Mouse (Mus musculus) splenic B cell, adult 2 months (primary cell): ENCODE data around the gene Ranbp9.

Experiments used
- DNase-seq: peaks from one replicate; pipeline ENCODE4 v3.0.0-alpha.2; 2011; ENCODE audit warnings: low read depth, low spot score
- H3K27me3 ChIP-seq: 2 replicates; pipeline ENCODE4 v1.6.1; 2012; ENCODE audit warnings: mild to moderate bottlenecking, low read length, moderate library complexity, mixed read lengths; ENCODE audit not compliant: control insufficient read depth, poor library complexity, insufficient read depth, severe bottlenecking
- H3K36me3 ChIP-seq: 2 replicates; pipeline ENCODE4 v1.6.1; 2012; ENCODE audit warnings: mild to moderate bottlenecking, low read length, moderate library complexity, mixed read lengths; ENCODE audit not compliant: control insufficient read depth, poor library complexity, insufficient read depth, severe bottlenecking

The Ranbp9 gene

DNA sequence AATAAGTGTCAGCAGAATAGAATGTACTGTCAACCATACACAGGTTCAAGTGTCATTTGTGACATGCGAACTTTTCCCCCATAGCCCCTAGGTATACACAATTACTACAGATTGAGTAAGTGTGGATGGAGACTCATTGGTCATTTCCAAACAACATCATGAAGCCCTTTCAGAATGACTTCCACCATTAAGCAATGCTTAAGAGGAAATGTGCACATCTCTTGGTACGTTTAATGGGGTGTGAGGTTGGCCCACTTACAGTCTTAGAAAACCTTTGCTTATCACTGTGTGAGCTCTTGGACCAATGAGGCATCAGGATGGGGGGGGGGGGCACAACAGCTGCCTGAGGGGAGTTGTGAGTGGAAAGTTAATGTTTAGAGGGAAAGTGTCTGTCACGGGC lies 24.7 kb upstream of the Ranbp9 start:
- DNase-seq: no peak
- no peaks in the 10 kb centered on the region for H3K27me3 ChIP-seq
- H3K36me3 ChIP-seq: no peaks in the 10 kb centered on the region

DNA sequence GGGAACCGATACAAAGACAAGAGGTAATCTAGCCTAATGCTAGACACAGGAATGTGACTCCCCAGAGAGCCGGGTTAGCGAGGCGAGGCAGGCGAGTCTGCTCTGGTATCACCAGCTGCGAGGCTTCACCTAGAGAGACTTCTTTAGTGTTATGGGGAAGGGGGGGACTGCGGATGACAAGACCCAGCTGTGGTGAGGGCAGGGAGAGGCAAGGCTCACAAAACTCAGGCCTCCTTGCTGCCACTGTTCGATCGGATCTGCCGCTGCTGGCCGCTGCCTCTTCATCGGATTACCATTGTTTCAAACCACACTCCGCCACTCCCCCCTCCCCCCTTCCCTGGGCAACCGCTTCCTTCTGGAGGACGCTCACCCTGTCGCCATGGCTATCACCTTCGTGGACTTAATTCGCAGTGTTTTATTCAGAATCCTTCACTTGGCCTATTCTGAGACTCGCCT lies 22.3 kb upstream of the Ranbp9 start:
- no peaks in the 10 kb centered on the region for H3K36me3 ChIP-seq
- peak; percentile 61 for DNase-seq
- no peaks in the 10 kb centered on the region for H3K27me3 ChIP-seq

GRCm38 (mm10) chr13:43501601-43502000 lies 20.5 kb upstream of the Ranbp9 start:
- no peak for DNase-seq
- H3K36me3 ChIP-seq: no peaks in the 10 kb centered on the region
- no peaks in the 10 kb centered on the region for H3K27me3 ChIP-seq

DNA sequence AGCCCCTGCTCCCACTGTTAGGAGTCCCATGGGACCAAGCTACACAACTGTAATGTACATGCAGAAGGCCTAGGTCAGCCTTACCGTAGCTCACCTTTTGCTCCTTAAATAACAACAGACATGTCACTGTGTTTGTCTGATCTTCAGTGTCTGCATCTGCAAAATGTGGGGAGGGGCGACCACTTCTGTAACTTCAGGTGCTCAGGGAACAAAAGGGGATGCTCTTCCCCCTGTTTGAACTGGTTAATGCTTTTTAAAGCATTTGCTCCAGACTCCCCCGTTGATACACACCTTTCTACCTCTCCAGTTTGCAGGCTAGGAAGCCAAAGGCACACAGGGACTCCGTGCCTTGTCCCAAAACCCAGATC lies 19.4 kb upstream of the Ranbp9 start:
- DNase-seq: no peak
- Histone ChIP-seq H3K36me3 (no peaks in the 10 kb centered on the region), H3K27me3 (no peaks in the 10 kb centered on the region)

- peak; percentile 22 for DNase-seq
- Histone ChIP-seq H3K27me3 (no peaks in the 10 kb centered on the region), H3K36me3 (no peaks in the 10 kb centered on the region)
These were observed 18.8 kb upstream of the Ranbp9 start for GRCm38 (mm10) chr13:43499731-43500482.

- DNase-seq: peak; percentile 25
- Histone ChIP-seq H3K36me3 (no peaks in the 10 kb centered on the region), H3K27me3 (no peaks in the 10 kb centered on the region)
These were observed 17.8 kb upstream of the Ranbp9 start for GRCm38 (mm10) chr13:43498849-43499248.

- Histone ChIP-seq H3K36me3 (no peaks in the 10 kb centered on the region), H3K27me3 (no peaks in the 10 kb centered on the region)
- no peak for DNase-seq
These were observed 16.7 kb upstream of the Ranbp9 start for GRCm38 (mm10) chr13:43497769-43498168.

- DNase-seq: no peak
- Histone ChIP-seq H3K36me3 (no peaks in the 10 kb centered on the region), H3K27me3 (no peaks in the 10 kb centered on the region)
These were observed 15.6 kb upstream of the Ranbp9 start for GRCm38 (mm10) chr13:43496660-43497059.

- Histone ChIP-seq H3K27me3 (no peaks in the 10 kb centered on the region), H3K36me3 (no peaks in the 10 kb centered on the region)
- DNase-seq: no peak
These were observed 14.6 kb upstream of the Ranbp9 start for GRCm38 (mm10) chr13:43495645-43496044.

DNA sequence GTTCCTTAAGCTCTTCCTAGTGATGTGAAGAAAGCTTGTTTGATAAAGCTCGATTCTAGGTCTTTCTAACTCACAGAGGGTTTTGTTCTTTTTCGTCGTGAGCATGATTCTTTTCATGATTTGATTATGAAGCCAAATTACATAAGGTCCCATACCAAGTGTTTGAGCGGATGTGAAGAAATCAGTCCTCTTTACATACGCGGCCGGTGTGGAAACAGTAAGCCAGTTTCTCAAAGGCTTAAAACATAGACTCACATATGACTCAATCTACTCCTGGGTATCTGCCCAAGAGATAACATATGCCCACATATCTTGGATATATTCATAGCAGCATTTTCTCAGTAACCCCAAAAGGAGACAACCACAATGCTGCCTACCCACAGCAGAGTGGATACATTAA lies 12.6 kb upstream of the Ranbp9 start:
- Histone ChIP-seq H3K27me3 (no peaks in the 10 kb centered on the region), H3K36me3 (no peaks in the 10 kb centered on the region)
- DNase-seq: no peak

DNA sequence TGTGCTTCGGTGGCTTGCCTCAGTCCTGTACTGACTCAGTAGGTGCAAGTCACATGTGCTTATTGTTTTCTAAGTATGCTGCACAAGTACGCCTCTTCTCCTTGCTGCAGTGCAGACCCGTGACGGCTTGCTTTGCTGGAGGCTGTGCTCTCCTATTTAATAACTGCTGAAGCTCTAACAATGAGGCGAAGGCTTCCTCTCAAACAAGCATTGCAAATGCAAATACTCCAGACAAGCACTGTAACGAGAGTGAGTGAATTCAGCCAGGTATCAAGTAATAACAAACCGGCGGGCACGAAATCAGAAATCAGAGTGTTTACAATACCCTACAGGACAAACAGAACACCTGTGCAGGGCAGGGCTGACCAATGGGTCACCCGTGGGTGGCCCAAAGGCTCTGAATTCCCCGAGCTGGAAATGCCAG lies 12.0 kb upstream of the Ranbp9 start:
- H3K36me3 ChIP-seq: no peaks in the 10 kb centered on the region
- no peak for DNase-seq
- no peaks in the 10 kb centered on the region for H3K27me3 ChIP-seq

GRCm38 (mm10) chr13:43486501-43487213 lies 5.6 kb upstream of the Ranbp9 start:
- no peak for DNase-seq
- Histone ChIP-seq H3K27me3 (no peaks in the 10 kb centered on the region), H3K36me3 (no peaks in the 10 kb centered on the region)

GRCm38 (mm10) chr13:43485278-43485976 lies 4.3 kb upstream of the Ranbp9 start:
- Histone ChIP-seq H3K27me3 (no peaks in the 10 kb centered on the region), H3K36me3 (no peaks in the 10 kb centered on the region)
- DNase-seq: no peak

- no peak for DNase-seq
- H3K36me3 ChIP-seq: no peaks in the 10 kb centered on the region
- H3K27me3 ChIP-seq: no peaks in the 10 kb centered on the region
These were observed 1.7 kb upstream of the Ranbp9 start for GRCm38 (mm10) chr13:43482782-43483181.

- H3K27me3 ChIP-seq: no peaks in the 10 kb centered on the region
- no peak for DNase-seq
- H3K36me3 ChIP-seq: no peaks in the 10 kb centered on the region
These were observed 770 bp upstream of the Ranbp9 start for GRCm38 (mm10) chr13:43481859-43482245.
